In the genomic region with DNA sequence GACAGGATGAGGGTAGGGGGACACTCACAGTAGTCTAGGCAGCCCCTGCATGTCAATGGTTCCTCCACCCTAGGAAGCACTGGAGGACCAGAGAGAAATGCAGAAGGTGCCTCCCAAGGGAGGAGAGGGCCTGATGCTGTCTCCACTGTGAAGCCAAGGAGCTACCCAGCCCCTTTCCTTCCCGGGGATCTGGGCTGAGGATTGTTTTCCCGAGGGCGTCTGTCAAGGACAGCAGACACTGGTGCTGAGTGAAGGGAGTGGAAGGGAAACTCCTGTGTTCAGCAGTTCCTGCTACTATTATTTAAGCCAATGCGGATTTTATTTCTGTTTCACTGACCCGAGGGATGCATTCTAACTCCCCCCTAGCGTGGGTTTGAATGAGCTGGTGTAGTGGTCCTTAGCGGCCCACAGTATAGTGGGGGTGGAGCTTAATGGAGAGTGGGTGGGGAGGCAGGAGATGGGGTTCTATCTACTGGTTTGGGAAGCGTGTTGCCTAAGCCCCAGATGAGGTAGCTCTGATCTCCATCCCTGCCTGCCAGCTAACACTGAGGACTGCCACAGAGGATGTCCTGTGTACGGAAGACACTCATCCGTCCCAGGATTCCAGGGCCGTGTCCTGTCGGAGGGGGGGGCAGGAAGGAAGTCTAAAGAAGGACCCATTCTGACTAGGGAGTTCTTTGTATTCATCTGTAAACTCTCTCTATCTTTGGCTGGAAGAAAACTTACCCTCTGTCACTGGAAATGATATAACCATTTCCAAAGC, we compare ENCODE assay signal across 9 mouse cellular contexts. TPM values are rescaled to one million over a fixed set of nuclear protein-coding genes. Genes with fewer than 3 reads are reported as not detected.
DNase-seq lines count a peak whose midpoint lies in the region; ATAC-seq and TF ChIP-seq lines count a peak whose summit lies in the region.
"Had no signal": no experiment of that assay in that cellular context is flagged by ENCODE, and none has a peak within 500 bp of the region (broad histone marks: within the 10 kb centered on the region; RNA-seq: fewer than 3 reads in every experiment).

No protein-coding gene starts in this region.

- no peak overlapping the region for H3K9ac ChIP-seq in hindbrain, embryonic 16.5 days (ENCODE audit: low read depth, low read length)
- H3K9ac ChIP-seq in liver, embryonic 14.5 days (replicated peaks), result peak overlapping the region; percentile 9; the same call in 1 of the 2 replicates
- no peak overlapping the region for H3K9ac ChIP-seq in neural tube, embryonic 15.5 days (replicated peaks)

- no peak overlapping the region for H3K4me3 ChIP-seq in layer of hippocampus, adult 2 months
- no peak overlapping the region for H3K4me3 ChIP-seq in hindbrain, embryonic 16.5 days (ENCODE audit: low read length)
- H3K4me3 ChIP-seq in liver, embryonic 14.5 days (ENCODE audit: insufficient read depth in 1 of 2, low read depth in 2 of 2, low read length in 2 of 2), result no peak overlapping the region
- H3K4me3 ChIP-seq in neural tube, embryonic 15.5 days (replicated peaks), result no peak overlapping the region

- intact Hi-C loops in left cerebral cortex, postnatal 4 days (cut with DNase I), result no loop called here

- H3K36me3 ChIP-seq in hindbrain, embryonic 16.5 days (ENCODE audit: control insufficient read depth, insufficient read depth, low read length), result no peaks in the 10 kb centered on the region
- H3K36me3 ChIP-seq in liver, embryonic 14.5 days (replicated peaks; ENCODE audit: control insufficient read depth, insufficient read depth, low read depth), result no peaks in the 10 kb centered on the region
- H3K36me3 ChIP-seq in neural tube, embryonic 15.5 days, result no peaks in the 10 kb centered on the region

- no peak for DNase-seq in layer of hippocampus, adult 2 months (ENCODE audit: low spot score in 2 of 2)
- DNase-seq in layer of hippocampus, postnatal 14 days (ENCODE audit: low spot score in 2 of 2), result no peak
- no peak for DNase-seq in liver, embryonic 14.5 days (ENCODE audit: low read depth in 3 of 3, low spot score in 3 of 3)
- DNase-seq in cerebellum, adult 11 months, result no peak
- DNase-seq in left cerebral cortex, postnatal 4 days, result no peak
- no peak for DNase-seq in layer of hippocampus, adult 11-12 months (ENCODE audit: low spot score)

- no peaks in the 10 kb centered on the region for H3K9me3 ChIP-seq in hindbrain, embryonic 16.5 days (ENCODE audit: control insufficient read depth, low read length)
- no peaks in the 10 kb centered on the region for H3K9me3 ChIP-seq in liver, embryonic 14.5 days (ENCODE audit: control insufficient read depth, low read length)
- H3K9me3 ChIP-seq in neural tube, embryonic 15.5 days (replicated peaks), result no peaks in the 10 kb centered on the region

- H3K27ac ChIP-seq in layer of hippocampus, adult 2 months, result peak overlapping the region; percentile 57; the same call in 1 of the 2 replicates
- peak overlapping the region; percentile 29; the same call in 1 of the 2 replicates for H3K27ac ChIP-seq in hindbrain, embryonic 16.5 days (ENCODE audit: low read depth, low read length)
- H3K27ac ChIP-seq in liver, embryonic 14.5 days, result no peak overlapping the region
- peak overlapping the region; percentile 42; the same call in 1 of the 2 replicates for H3K27ac ChIP-seq in neural tube, embryonic 15.5 days (replicated peaks)

- WGBS in hindbrain, embryonic 16.5 days, result 55% methylated on average over 12 of the region's 12 CpGs
- 56% methylated on average over 12 of the region's 12 CpGs for WGBS in liver, embryonic 14.5 days (ENCODE audit: insufficient replicate concordance)
- WGBS in neural tube, embryonic 15.5 days, result 60% methylated on average over 12 of the region's 12 CpGs

- H3K27me3 ChIP-seq in hindbrain, embryonic 16.5 days (replicated peaks; ENCODE audit: control insufficient read depth, insufficient read depth, low read length), result no peaks in the 10 kb centered on the region
- H3K27me3 ChIP-seq in liver, embryonic 14.5 days (ENCODE audit: control insufficient read depth, insufficient read depth, low read length), result no peaks in the 10 kb centered on the region
- no peaks in the 10 kb centered on the region for H3K27me3 ChIP-seq in neural tube, embryonic 15.5 days (replicated peaks)

- no peak for TF ChIP-seq CTCF in layer of hippocampus, adult 2 months (conservative IDR thresholded peaks at IDR 0.05)
- TF ChIP-seq CTCF in liver, embryonic 14.5 days (IDR thresholded peaks at IDR 0.05; ENCODE audit: low read depth), result no peak

- no peak for TF ChIP-seq EP300 in liver, embryonic 14.5 days (IDR thresholded peaks at IDR 0.05; ENCODE audit: low read depth)

- peak; percentile 40; the same call in 1 of the 2 replicates for ATAC-seq in hindbrain, embryonic 16.5 days
- peak; percentile 16; the same call in 1 of the 2 replicates for ATAC-seq in liver, embryonic 14.5 days (ENCODE audit: insufficient read depth)
- peak; percentile 58 for ATAC-seq in neural tube, embryonic 15.5 days (ENCODE audit: low FRiP score)

- H3K4me2 ChIP-seq in hindbrain, embryonic 16.5 days (ENCODE audit: low read length), result no peak overlapping the region
- H3K4me2 ChIP-seq in liver, embryonic 14.5 days (ENCODE audit: low read depth), result no peak overlapping the region
- H3K4me2 ChIP-seq in neural tube, embryonic 15.5 days, result no peak overlapping the region

- peaks cover 16% of the 10 kb centered on the region for H3K4me1 ChIP-seq in hindbrain, embryonic 16.5 days (ENCODE audit: control insufficient read depth, insufficient read depth, low read depth, low read length)
- peaks cover 27 to 42% of the 10 kb centered on the region in 2 experiments for H3K4me1 ChIP-seq in liver, embryonic 14.5 days (replicated peaks; ENCODE audit: control insufficient read depth in 2 of 2, insufficient read depth in 2 of 2, low read length in 1 of 2)
- peaks cover 51% of the 10 kb centered on the region for H3K4me1 ChIP-seq in neural tube, embryonic 15.5 days

RNA-seq across cellular contexts. Expression of a gene that starts 21.8 kb away (rescaled TPM):
- 10 to 100 TPM; 75.7 to 83.3 TPM for total RNA-seq in layer of hippocampus, adult 2 months (2021)
- total RNA-seq in layer of hippocampus, postnatal 14 days (2021), result 10 to 100 TPM; 37.4 to 40.6 TPM
- polyA plus RNA-seq in hindbrain, embryonic 16.5 days (2015; fragmentation: Nextera tagmentation; extraction: Ambion mirVana), result 20.2 and 20.9 TPM in 2 replicates
- polyA plus RNA-seq in liver, embryonic 14.5 days (2012; rRNA removed), result 1.6 and 2.3 TPM in 2 replicates
- 6.1 and 6.4 TPM in 2 replicates for polyA plus RNA-seq in liver, embryonic 14.5 days (2014; fragmentation: Nextera tagmentation; extraction: Ambion mirVana)
- polyA plus RNA-seq in neural tube, embryonic 15.5 days (2015; fragmentation: Nextera tagmentation; extraction: Ambion mirVana), result 18.5 and 19.9 TPM in 2 replicates
- total RNA-seq in left cerebral cortex, postnatal 4 days (2021), result 10 to 100 TPM; 18.5 to 20.0 TPM

RNA-seq across cellular contexts. Expression of a gene that starts 50.2 kb away (rescaled TPM):
- not detected for total RNA-seq in layer of hippocampus, adult 2 months (2021)
- not detected for total RNA-seq in layer of hippocampus, postnatal 14 days (2021)
- 0.94 and 1.1 TPM in 2 replicates for polyA plus RNA-seq in hindbrain, embryonic 16.5 days (2015; fragmentation: Nextera tagmentation; extraction: Ambion mirVana)
- polyA plus RNA-seq in liver, embryonic 14.5 days (2012; rRNA removed), result 10.1 and 16.8 TPM in 2 replicates
- polyA plus RNA-seq in liver, embryonic 14.5 days (2014; fragmentation: Nextera tagmentation; extraction: Ambion mirVana), result 27.4 and 27.6 TPM in 2 replicates
- 3.2 and 32.6 TPM in 2 replicates for polyA plus RNA-seq in neural tube, embryonic 15.5 days (2015; fragmentation: Nextera tagmentation; extraction: Ambion mirVana)
- not detected for total RNA-seq in left cerebral cortex, postnatal 4 days (2021)
- total RNA-seq: heart, adult 18-20 months had no signal
